Comparison of ENCODE assay signal across 8 mouse cellular contexts in the genomic region with DNA sequence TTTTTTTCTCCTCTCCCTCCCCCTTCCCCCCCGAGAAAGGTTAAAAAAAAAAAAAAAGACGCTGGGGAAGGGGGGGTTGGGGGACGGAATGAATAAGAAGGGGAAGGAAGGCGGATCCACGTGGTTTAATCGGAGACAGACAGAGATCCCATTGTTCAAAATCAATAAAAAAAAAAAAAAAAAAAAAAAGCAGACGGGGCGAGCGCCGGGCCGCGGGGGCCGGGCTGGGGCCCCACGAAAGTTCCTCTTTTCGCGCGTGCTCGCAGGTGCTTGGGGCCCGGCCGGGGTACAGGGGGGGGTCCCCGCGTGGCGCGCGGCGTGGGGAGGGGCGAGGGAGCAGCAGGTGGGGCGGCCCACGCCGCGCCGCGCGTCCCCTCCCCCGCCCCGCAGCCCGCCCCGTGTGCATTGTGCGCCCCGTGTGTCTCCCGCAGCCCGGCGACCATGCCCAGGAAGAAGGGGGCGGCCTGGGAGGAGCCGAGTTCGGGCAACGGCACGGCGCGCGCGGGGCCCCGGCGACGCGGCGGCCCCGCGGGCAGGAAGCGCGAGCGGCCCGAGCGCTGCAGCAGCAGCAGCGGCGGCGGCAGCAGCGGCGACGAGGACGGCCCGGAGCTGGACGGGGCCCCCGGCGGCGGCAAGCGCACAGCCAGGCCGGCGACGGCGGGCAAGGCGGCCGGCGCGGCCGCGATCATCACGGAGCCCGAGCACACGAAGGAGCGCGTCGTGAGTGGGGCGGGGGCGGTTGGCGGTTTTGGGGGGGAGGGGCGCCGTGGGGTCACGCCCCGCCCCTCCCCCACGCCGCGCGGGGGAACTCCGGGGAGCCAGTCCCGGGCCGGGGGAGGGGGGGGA. TPM values are rescaled to one million over a fixed set of nuclear protein-coding genes. Genes with fewer than 3 reads are reported as not detected.
DNase-seq lines count a peak whose midpoint lies in the region; TF ChIP-seq lines count a peak whose summit lies in the region.

No protein-coding gene starts in this region.

- no peaks in the 10 kb centered on the region for H3K36me3 ChIP-seq in liver, adult 2 months (ENCODE audit: control insufficient read depth, insufficient read depth, low read length)

- H3K79me2 ChIP-seq in liver, adult 2 months (ENCODE audit: control insufficient read depth, insufficient read depth, low read length) = peaks cover 21% of the 10 kb centered on the region

- peak overlapping the region; percentile 84 for H3K9ac ChIP-seq in liver, adult 2 months (ENCODE audit: low read depth, low read length)

- intact Hi-C loops in heart, postnatal 14 days (cut with DNase I) = no loop called here
- intact Hi-C loops in left cerebral cortex, postnatal 14 days (cut with DNase I) = no loop called here

- no peaks in the 10 kb centered on the region for H3K4me1 ChIP-seq in cortical plate, adult 2 months (ENCODE audit: control insufficient read depth, insufficient read depth, low read length)
- H3K4me1 ChIP-seq in liver, adult 2 months (ENCODE audit: control insufficient read depth, insufficient read depth, low read length) = peaks cover 12% of the 10 kb centered on the region

- H3K4me3 ChIP-seq in cortical plate, adult 2 months (ENCODE audit: insufficient read depth, low read length) = peak overlapping the region; percentile 51
- H3K4me3 ChIP-seq in liver, adult 2 months (ENCODE audit: insufficient read depth, low read depth, low read length) = peak overlapping the region; percentile 75

- DNase-seq in right cerebral cortex, adult 18-20 months = peak; percentile 32
- DNase-seq in right cerebral cortex, postnatal 36 days (ENCODE audit: low spot score in 2 of 2) = no peak
- DNase-seq in heart, postnatal 14 days = peak; percentile 38 to 55
- no peak for DNase-seq in liver, adult 2 months (ENCODE audit: extremely low read depth, low read depth, low spot score)
- peak; percentile 67 for DNase-seq in neural tube, embryonic 10.5 days (ENCODE audit: extremely low spot score, low spot score)
- peak; percentile 72 for DNase-seq in thymus, postnatal 25 days
- no peak for DNase-seq in left cerebral cortex, postnatal 14 days (ENCODE audit: low spot score in 2 of 2)

- TF ChIP-seq POLR2A in cortical plate, adult 2 months (IDR thresholded peaks at IDR 0.05; ENCODE audit: extremely low read depth, insufficient read depth, low read length) = no peak
- no peak for TF ChIP-seq POLR2A in liver, adult 2 months (IDR thresholded peaks at IDR 0.05; ENCODE audit: extremely low read depth, insufficient read depth, low read length)

- H3K27ac ChIP-seq in cortical plate, adult 2 months (ENCODE audit: insufficient read depth, low read length) = no peak overlapping the region
- H3K27ac ChIP-seq in liver, adult 2 months (replicated peaks; ENCODE audit: insufficient read depth, low read depth, low read length) = peak overlapping the region; percentile 76

- TF ChIP-seq CTCF in cortical plate, adult 2 months (IDR thresholded peaks at IDR 0.05; ENCODE audit: extremely low read depth, insufficient read depth, low read length) = no peak
- no peak for TF ChIP-seq CTCF in liver, adult 2 months (IDR thresholded peaks at IDR 0.05; ENCODE audit: low read depth, low read length)

- no peaks in the 10 kb centered on the region for H3K27me3 ChIP-seq in liver, adult 2 months (ENCODE audit: control insufficient read depth, insufficient read depth, low read length)

- 2% methylated on average over 43 of the region's 107 CpGs for WGBS in liver, adult 2 months

RNA-seq across cellular contexts. Expression of gene Rcc2, which starts 1.6 kb away (rescaled TPM):
- 44.1 and 45.9 TPM in 2 replicates for polyA plus RNA-seq in cortical plate, adult 2 months (2012; rRNA removed)
- 10 to 100 TPM; 19.6 to 27.0 TPM for total RNA-seq in heart, postnatal 14 days (2021)
- 5.3 and 7.2 TPM in 2 replicates for total RNA-seq in liver, adult 2 months (2014; rRNA removed)
- polyA plus RNA-seq in liver, adult 2 months (2012; rRNA removed) = 14.3 and 16.3 TPM in 2 replicates
- 10 to 100 TPM; 67.2 to 69.5 TPM for total RNA-seq in left cerebral cortex, postnatal 14 days (2021)

RNA-seq across cellular contexts. Expression of gene Arhgef10l, which starts 36.1 kb away (rescaled TPM):
- polyA plus RNA-seq in cortical plate, adult 2 months (2012; rRNA removed) = 34.5 and 38.3 TPM in 2 replicates
- 10 to 100 TPM; 62.5 TPM for total RNA-seq in heart, postnatal 14 days (2021)
- 17.7 and 25.5 TPM in 2 replicates for total RNA-seq in liver, adult 2 months (2014; rRNA removed)
- 54.4 and 69.9 TPM in 2 replicates for polyA plus RNA-seq in liver, adult 2 months (2012; rRNA removed)
- total RNA-seq in left cerebral cortex, postnatal 14 days (2021) = 10 to 100 TPM; 44.3 to 53.6 TPM

RNA-seq across cellular contexts. Expression of gene Padi6, which starts 40.5 kb away (rescaled TPM):
- 0.72 and 1.1 TPM in 2 replicates for polyA plus RNA-seq in cortical plate, adult 2 months (2012; rRNA removed)
- not detected for total RNA-seq in heart, postnatal 14 days (2021)
- not detected in 2 replicates for total RNA-seq in liver, adult 2 months (2014; rRNA removed)
- polyA plus RNA-seq in liver, adult 2 months (2012; rRNA removed) = not detected in 2 replicates
- total RNA-seq in left cerebral cortex, postnatal 14 days (2021) = under 1 TPM; 0.55 to 0.77 TPM

Comparison
In these comparisons a context has a peak if more than half of its experiments do, and no peak if none do; other contexts are left out.
1. DNase-seq: peak in right cerebral cortex, adult 18-20 months (single experiment), heart, postnatal 14 days (2 of 2), neural tube, embryonic 10.5 days (single experiment) and thymus, postnatal 25 days (single experiment); none in right cerebral cortex, postnatal 36 days (0 of 2), liver, adult 2 months (single experiment) and left cerebral cortex, postnatal 14 days (0 of 2).